Mouse (Mus musculus): ENCODE data around the gene Cbr1. TPM values are rescaled to one million over a fixed set of nuclear protein-coding genes. Genes with fewer than 3 reads are reported as not detected.

Cbr1 gene
- polyA plus RNA-seq (2012; rRNA removed): 173 TPM in 2 replicates

DNA sequence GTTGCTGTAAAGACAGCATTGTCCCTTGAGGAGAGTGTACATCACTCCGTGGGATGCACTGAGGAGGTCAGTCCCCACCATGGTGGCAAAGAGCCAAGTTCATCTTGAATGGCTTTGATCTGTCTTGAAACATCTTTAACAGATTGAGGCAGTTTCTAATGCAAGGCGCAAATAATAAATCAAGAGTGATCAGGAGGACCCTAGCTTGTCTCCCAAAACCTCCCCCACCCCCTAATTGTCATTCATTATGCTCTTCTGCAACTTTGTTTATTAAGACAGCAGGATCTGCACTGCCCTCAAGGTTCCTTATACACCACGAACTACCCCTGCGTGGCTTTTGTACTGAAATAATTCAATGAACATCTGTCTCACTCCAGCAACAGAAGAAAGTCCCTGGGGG is at the start of gene Cbr1:
Cbr1 (plus strand) TSS at position 301 of the 400 bp plus-strand sequence.

DNA sequence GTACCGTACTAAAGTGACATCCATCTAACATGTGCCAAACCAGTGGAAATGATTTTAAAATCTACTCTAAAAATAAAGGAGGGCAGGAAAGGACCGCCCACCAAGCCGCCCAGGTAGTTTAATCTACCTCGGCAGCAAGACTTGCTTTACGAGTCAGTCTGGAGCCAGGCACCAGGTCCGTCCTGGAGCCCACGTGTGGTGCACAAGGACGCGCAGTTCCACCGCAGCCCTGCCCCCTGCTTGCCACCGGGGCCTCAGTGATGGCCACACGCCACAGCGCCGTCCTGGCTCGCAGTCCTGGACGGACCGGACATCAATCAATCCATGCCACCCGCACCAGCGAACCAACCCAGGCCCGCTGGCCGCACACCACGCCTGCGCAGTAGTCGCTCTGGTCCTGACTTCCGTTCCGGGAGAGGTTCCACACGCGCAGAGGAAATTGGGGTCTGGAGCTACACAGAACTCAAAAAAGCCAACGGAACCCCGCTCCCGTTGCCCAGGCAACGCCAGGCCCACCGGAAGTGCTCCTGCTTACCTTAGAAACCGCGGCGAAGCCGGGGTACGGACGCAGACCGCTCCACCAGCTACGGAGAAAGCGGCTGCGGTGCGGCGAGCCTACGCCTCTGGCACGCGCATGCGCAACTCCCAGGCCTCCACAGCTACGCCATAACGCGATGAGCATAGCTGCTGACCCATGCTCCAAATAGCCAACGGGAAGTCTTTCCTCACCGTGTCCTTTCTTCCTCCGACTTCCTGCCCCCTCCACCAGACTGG is 2.0 kb upstream of the Cbr1 start, which contains the start of gene Setd4:
Setd4 (minus strand) TSS at position 625 of the 774 bp plus-strand sequence.

DNA sequence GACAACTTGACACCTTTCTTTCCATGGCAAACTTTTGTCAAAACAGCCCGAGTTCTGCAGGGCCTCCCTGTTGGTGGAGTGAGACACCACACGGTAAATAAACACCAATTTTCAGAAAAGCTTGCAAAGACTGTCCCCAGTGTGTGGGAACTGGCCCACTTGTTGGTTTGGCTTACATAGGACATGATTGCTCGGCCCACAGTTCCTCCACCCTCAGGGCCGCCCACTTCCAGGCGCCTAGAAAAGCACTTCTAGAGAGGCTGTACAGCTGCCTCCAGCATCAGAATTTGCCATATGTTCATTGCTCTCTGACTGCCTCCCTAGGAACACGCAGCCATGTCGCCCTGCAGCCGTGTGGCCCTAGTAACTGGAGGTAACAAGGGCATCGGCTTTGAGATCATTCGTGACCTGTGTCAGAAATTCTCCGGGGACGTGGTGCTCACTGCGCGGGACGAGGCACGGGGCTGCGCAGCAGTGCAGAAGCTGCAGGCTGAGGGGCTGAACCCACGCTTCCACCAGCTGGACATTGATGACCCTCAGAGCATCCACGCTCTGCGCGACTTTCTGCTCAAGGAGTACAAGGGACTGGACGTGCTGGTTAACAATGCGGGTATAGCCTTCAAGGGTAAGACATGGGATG is 22.2 kb downstream of the Cbr1 start, which contains the start of gene Gm5678:
Gm5678 (plus strand) TSS at position 337 of the 640 bp plus-strand sequence.

Other genes starting within 250 kb of the Cbr1 start
- gene Setd4, start 1.8 kb upstream of the Cbr1 start, polyA plus RNA-seq (2012; rRNA removed): 19.9 and 23.2 TPM in 2 replicates
- not detected in 2 replicates for gene Gm5678, start 22.2 kb downstream of the Cbr1 start, polyA plus RNA-seq (2012; rRNA removed)
- gene Cbr3, start 77.4 kb downstream of the Cbr1 start, polyA plus RNA-seq (2012; rRNA removed): 3.4 and 4.6 TPM in 2 replicates
- 60.8 and 61.3 TPM in 2 replicates for gene Dop1b, start 106.1 kb downstream of the Cbr1 start, polyA plus RNA-seq (2012; rRNA removed)
- 33.7 and 36.6 TPM in 2 replicates for gene Morc3, start 226.3 kb downstream of the Cbr1 start, polyA plus RNA-seq (2012; rRNA removed)

All from central nervous system, embryonic 18 days (tissue).